Mouse (Mus musculus): ENCODE measurements around the gene Timm10. TPM values are rescaled to one million over a fixed set of nuclear protein-coding genes. Genes with fewer than 3 reads are reported as not detected.

Timm10 gene
- polyA plus RNA-seq, 1 experiment from 2014 or later = 63.9 TPM

DNA sequence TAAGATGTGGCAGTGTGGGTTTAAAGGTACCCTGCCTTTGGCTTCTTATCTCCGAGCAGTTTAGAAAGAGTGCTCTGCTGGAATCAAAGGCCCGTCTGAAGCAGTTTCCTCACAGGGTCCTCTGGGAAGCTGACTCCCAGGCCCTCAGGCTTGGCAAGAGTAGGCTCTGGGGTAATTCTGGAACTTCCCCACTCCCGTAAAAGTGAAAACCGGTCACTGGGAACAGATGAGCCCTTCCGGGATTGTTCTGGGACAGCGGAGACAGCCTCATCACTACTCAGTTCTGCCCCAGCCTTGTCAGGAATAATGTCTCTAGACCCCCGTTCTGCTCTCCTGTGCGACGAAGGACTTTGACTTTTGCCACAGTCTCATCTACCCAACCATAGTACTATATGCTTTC lies 36.4 kb upstream of the Timm10 start:
- DNase-seq = no peak
- no peak for ATAC-seq
- Histone ChIP-seq H3K9ac (replicated peaks) (no peak overlapping the region), H3K4me3 (ENCODE audit: low read depth, low read length) (no peak overlapping the region), H3K27ac (ENCODE audit: low read depth) (no peak overlapping the region), H3K4me2 (ENCODE audit: low read depth, low read length) (no peak overlapping the region), H3K4me1 (ENCODE audit: insufficient read depth) (peaks cover 7% of the 10 kb centered on the region), H3K9me3 (ENCODE audit: low read length) (peaks cover 2% of the 10 kb centered on the region; the same call in 1 of the 2 replicates), H3K27me3 (ENCODE audit: insufficient read depth, low read length) (no peaks in the 10 kb centered on the region), H3K36me3 (replicated peaks; ENCODE audit: insufficient read depth, low read length) (no peaks in the 10 kb centered on the region)
- WGBS (ENCODE audit: insufficient replicate concordance) = 67% methylated on average over 9 of the region's 9 CpGs
- no peak for TF ChIP-seq EP300 (IDR thresholded peaks at IDR 0.05; ENCODE audit: low read depth)
- TF ChIP-seq CTCF (IDR thresholded peaks at IDR 0.05; ENCODE audit: low read depth) = no peak

DNA sequence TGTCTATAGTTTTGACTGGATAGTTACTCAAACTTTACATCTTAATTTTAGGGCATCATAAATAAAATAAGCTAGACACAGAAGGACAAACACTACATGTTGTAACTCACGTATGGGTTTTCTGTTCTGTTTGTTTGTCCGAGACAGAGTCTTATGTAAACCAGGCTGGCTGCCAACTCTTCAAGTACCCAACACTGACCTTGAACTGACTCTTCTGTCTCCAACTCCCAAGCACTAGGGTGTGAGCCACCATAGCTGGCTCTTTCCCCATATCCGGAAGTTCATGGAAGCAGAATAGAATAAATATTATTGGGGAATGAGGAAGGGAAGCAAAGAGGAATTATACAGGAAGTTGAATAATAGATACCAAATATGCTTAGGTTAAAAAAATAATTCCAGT lies 34.3 kb upstream of the Timm10 start:
- TF ChIP-seq EP300 (IDR thresholded peaks at IDR 0.05; ENCODE audit: low read depth) = no peak
- TF ChIP-seq CTCF (IDR thresholded peaks at IDR 0.05; ENCODE audit: low read depth) = no peak
- no peak overlapping the region for H3K9ac ChIP-seq (replicated peaks)
- peak overlapping the region; percentile 38; the same call in 1 of the 2 replicates for H3K4me2 ChIP-seq (ENCODE audit: low read depth, low read length)
- H3K4me3 ChIP-seq (ENCODE audit: low read depth, low read length) = no peak overlapping the region
- no peaks in the 10 kb centered on the region for H3K36me3 ChIP-seq (replicated peaks; ENCODE audit: insufficient read depth, low read length)
- peaks cover 2% of the 10 kb centered on the region; the same call in 1 of the 2 replicates for H3K9me3 ChIP-seq (ENCODE audit: low read length)
- H3K4me1 ChIP-seq (ENCODE audit: insufficient read depth) = peaks cover 8% of the 10 kb centered on the region
- ATAC-seq (no peak), DNase-seq (no peak)
- H3K27ac ChIP-seq (ENCODE audit: low read depth) = no peak overlapping the region
- no peaks in the 10 kb centered on the region for H3K27me3 ChIP-seq (ENCODE audit: insufficient read depth, low read length)
- WGBS (ENCODE audit: insufficient replicate concordance) = 58% methylated on average over 3 of the region's 3 CpGs

DNA sequence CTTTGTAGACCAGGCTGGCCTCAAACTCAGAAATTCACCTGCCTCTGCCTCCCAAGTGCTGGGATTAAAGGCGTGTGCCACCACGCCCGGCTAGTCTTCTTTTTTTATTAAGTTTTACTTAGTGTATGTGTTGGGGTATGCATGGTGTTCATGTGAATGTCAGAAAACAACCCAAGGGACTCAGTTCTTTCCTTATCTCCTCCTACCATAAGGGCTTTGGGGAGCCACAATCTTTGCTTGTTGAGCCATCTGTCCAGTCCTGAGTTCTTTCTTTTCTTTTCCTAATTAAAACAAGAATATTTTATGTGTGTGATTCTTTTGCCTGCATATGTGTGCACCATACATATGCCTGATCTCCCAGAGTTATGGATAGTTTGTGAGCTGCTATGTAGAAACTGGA lies 33.6 kb upstream of the Timm10 start:
- no peak for DNase-seq
- H3K4me2 ChIP-seq (ENCODE audit: low read depth, low read length) = no peak overlapping the region
- H3K27ac ChIP-seq (ENCODE audit: low read depth) = peak overlapping the region; percentile 23; the same call in 1 of the 2 replicates

DNA sequence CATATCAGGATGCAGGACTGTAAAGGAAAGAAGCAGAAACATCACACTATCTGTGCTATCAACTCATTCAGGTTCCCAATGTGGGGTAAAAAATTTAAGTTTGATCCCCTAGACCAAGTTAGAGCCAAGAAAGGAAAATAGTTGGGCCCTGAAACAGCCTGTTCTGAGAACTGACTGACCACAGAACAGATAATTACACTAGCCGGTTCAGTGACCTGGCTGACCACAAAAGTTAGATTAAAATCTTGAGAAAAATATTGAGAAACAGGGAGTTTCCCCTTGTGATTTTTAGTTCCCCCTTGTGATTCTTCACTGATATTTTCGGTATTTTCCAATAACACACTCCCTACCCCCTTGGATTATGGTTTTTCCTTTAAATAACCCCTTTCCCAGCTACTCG lies 32.9 kb upstream of the Timm10 start:
- no peak overlapping the region for H3K9ac ChIP-seq (replicated peaks)
- 66% methylated on average over 3 of the region's 3 CpGs for WGBS (ENCODE audit: insufficient replicate concordance)
- TF ChIP-seq EP300 (IDR thresholded peaks at IDR 0.05; ENCODE audit: low read depth) (no peak), CTCF (IDR thresholded peaks at IDR 0.05; ENCODE audit: low read depth) (no peak)
- H3K27me3 ChIP-seq (ENCODE audit: insufficient read depth, low read length) = no peaks in the 10 kb centered on the region
- H3K4me1 ChIP-seq (ENCODE audit: insufficient read depth) = peaks cover 12% of the 10 kb centered on the region
- H3K4me3 ChIP-seq (ENCODE audit: low read depth, low read length) = no peak overlapping the region
- ATAC-seq (no peak), DNase-seq (no peak)
- H3K36me3 ChIP-seq (replicated peaks; ENCODE audit: insufficient read depth, low read length) = no peaks in the 10 kb centered on the region
- H3K9me3 ChIP-seq (ENCODE audit: low read length) = peaks cover 2% of the 10 kb centered on the region; the same call in 1 of the 2 replicates
- no peak overlapping the region for H3K4me2 ChIP-seq (ENCODE audit: low read depth, low read length)
- peak overlapping the region; percentile 23; the same call in 1 of the 2 replicates for H3K27ac ChIP-seq (ENCODE audit: low read depth)

More for the DNA sequence above, 33.6 kb upstream of the Timm10 start:
- peak; percentile 42 for ATAC-seq
- WGBS (ENCODE audit: insufficient replicate concordance) = 65% methylated on average over 3 of the region's 3 CpGs
- no peak overlapping the region for H3K4me3 ChIP-seq (ENCODE audit: low read depth, low read length)
- no peaks in the 10 kb centered on the region for H3K36me3 ChIP-seq (replicated peaks; ENCODE audit: insufficient read depth, low read length)
- no peak overlapping the region for H3K9ac ChIP-seq (replicated peaks)
- peaks cover 12% of the 10 kb centered on the region for H3K4me1 ChIP-seq (ENCODE audit: insufficient read depth)
- H3K27me3 ChIP-seq (ENCODE audit: insufficient read depth, low read length) = no peaks in the 10 kb centered on the region
- no peak for TF ChIP-seq CTCF (IDR thresholded peaks at IDR 0.05; ENCODE audit: low read depth)
- peak; percentile 89 for TF ChIP-seq EP300 (IDR thresholded peaks at IDR 0.05; ENCODE audit: low read depth)
- H3K9me3 ChIP-seq (ENCODE audit: low read length) = peaks cover 2% of the 10 kb centered on the region; the same call in 1 of the 2 replicates

DNA sequence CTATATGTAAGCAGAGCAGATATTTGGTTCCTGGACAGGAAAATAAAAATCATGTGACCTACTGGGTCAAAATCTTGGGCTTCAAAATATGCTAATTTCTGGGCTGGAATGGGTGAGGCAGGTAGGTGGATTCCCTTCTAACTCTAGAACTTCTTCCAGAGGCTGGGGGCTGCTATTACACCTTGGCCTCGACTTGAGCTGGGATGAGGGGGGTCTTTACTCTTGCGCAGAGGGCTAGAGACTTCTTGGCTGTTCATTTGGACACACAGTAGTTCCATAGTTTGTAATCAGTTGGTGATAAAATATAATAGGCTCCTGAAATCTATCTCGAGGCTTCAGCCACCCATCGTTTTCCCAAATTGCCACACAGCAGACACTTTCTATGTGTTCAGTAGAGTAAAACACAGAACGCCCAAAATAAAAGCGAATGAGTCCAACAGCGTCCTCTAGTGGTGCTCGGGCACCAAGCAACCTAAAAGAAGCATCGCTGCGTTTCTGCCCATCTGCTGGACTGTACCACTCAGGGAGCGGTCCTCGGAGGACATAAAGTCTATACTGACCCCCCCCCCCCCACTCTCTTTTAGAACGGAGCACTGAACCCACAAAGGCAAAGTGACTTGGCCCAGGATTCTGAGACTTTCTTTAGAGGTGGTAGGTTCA lies 28.8 kb upstream of the Timm10 start:
- Histone ChIP-seq H3K9ac (replicated peaks) (peak overlapping the region; percentile 84), H3K36me3 (replicated peaks; ENCODE audit: insufficient read depth, low read length) (peaks cover 6% of the 10 kb centered on the region), H3K4me3 (ENCODE audit: low read depth, low read length) (peak overlapping the region; percentile 92), H3K9me3 (ENCODE audit: low read length) (peaks cover 2% of the 10 kb centered on the region; the same call in 1 of the 2 replicates), H3K27ac (ENCODE audit: low read depth) (peak overlapping the region; percentile 98), H3K4me2 (ENCODE audit: low read depth, low read length) (peak overlapping the region; percentile 98), H3K27me3 (ENCODE audit: insufficient read depth, low read length) (no peaks in the 10 kb centered on the region), H3K4me1 (ENCODE audit: insufficient read depth) (peaks cover 26% of the 10 kb centered on the region)
- DNase-seq (peak; percentile 88), ATAC-seq (peak; percentile 61)
- WGBS (ENCODE audit: insufficient replicate concordance) = 11% methylated on average over 13 of the region's 13 CpGs
- peak; percentile 96 for TF ChIP-seq CTCF (IDR thresholded peaks at IDR 0.05; ENCODE audit: low read depth)
- TF ChIP-seq EP300 (IDR thresholded peaks at IDR 0.05; ENCODE audit: low read depth) = no peak

DNA sequence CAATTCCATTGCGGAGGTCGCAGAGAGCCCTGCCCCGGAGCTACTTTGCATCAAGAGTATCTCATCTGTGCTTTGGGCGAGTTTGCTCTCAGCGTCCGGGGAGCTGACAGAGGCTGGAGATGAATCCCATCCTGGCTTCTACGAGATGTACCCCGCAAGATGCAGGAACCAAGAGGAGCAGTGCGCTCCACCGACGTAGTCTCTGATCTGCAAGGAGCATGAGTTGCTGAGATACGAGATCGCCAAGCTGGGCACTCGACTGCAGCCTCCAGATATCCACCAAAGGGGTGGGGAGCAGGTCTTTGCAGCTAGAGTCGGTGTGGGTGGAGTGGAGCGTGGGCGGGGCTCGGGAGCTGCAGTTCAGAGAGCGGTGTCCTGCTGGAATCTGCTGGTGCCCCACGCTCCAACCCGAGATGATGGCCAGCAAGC lies 28.3 kb upstream of the Timm10 start, which contains the start of gene Ube2l6:
Ube2l6 (plus strand) TSS at position 336 of the 429 bp plus-strand sequence.
- peak within 1 kb of the TSS; percentile 98 for H3K4me2 ChIP-seq (ENCODE audit: low read depth, low read length)
- peak; percentile 91 for DNase-seq
- H3K4me1 ChIP-seq (ENCODE audit: insufficient read depth) = peaks cover 26% of the 10 kb centered on the region
- H3K27me3 ChIP-seq (ENCODE audit: insufficient read depth, low read length) = no peaks in the 10 kb centered on the region
- peak; percentile 79 for ATAC-seq
- H3K9me3 ChIP-seq (ENCODE audit: low read length) = peaks cover 2% of the 10 kb centered on the region; the same call in 1 of the 2 replicates
- H3K27ac ChIP-seq (ENCODE audit: low read depth) = peak within 1 kb of the TSS; percentile 98
- H3K36me3 ChIP-seq (replicated peaks; ENCODE audit: insufficient read depth, low read length) = peaks cover 11% of the 10 kb centered on the region
- TF ChIP-seq CTCF (IDR thresholded peaks at IDR 0.05; ENCODE audit: low read depth) (no peak; the same call in 1 of the 2 replicates), EP300 (IDR thresholded peaks at IDR 0.05; ENCODE audit: low read depth) (peak; percentile 94)
- peak within 1 kb of the TSS; percentile 84 for H3K9ac ChIP-seq (replicated peaks)
- peak within 1 kb of the TSS; percentile 92 for H3K4me3 ChIP-seq (ENCODE audit: low read depth, low read length)
- WGBS (ENCODE audit: insufficient replicate concordance) = 1% methylated on average over 21 of the region's 21 CpGs

Measured in liver, postnatal 0 days (tissue).